Mouse (Mus musculus) hindbrain, embryonic 14.5 days (tissue): ENCODE measurements around the gene Sema3a. TPM values are rescaled to one million over a fixed set of nuclear protein-coding genes. Genes with fewer than 3 reads are reported as not detected.

Experiments used
- ATAC-seq: fragments of 200-750 bp; cut with Nextera tagmentation; 2 replicates; pipeline ENCODE4 v1.8.0; 2017; ENCODE audit warnings: moderate number of reproducible peaks, mild to moderate bottlenecking, moderate TSS enrichment, moderate library complexity; ENCODE audit not compliant: low FRiP score
- DNase-seq: peaks from one replicate; pipeline ENCODE4 v3.0.0-alpha.2; 2015; ENCODE audit warnings: low spot score
- H3K27ac ChIP-seq: fragments of 300-500 bp; sonication (generic); 2 replicates; pipeline ENCODE4 v1.5.1; 2014; ENCODE audit warnings: mild to moderate bottlenecking, moderate library complexity
- H3K27me3 ChIP-seq: fragments of 300-500 bp; sonication (generic); 2 replicates; pipeline ENCODE4 v1.6.1; 2014; ENCODE audit warnings: mild to moderate bottlenecking, low read length, mixed read lengths; ENCODE audit not compliant: control insufficient read depth, insufficient read depth
- H3K36me3 ChIP-seq: fragments of 300-500 bp; sonication (generic); replicated peaks from 2 replicates; pipeline ENCODE4 v1.6.1; 2014; ENCODE audit not compliant: control insufficient read depth, insufficient read depth
- H3K4me1 ChIP-seq: fragments of 300-500 bp; sonication (generic); replicated peaks from 2 replicates; pipeline ENCODE4 v1.6.1; 2014; ENCODE audit warnings: antibody characterized with exemption, low read length, mixed read lengths; ENCODE audit not compliant: control insufficient read depth, insufficient read depth
- H3K4me2 ChIP-seq: fragments of 300-500 bp; sonication (generic); replicated peaks from 2 replicates; pipeline ENCODE4 v1.6.1; 2014; ENCODE audit warnings: mild to moderate bottlenecking, moderate library complexity
- H3K4me3 ChIP-seq: fragments of 300-500 bp; sonication (generic); replicated peaks from 2 replicates; pipeline ENCODE4 v1.5.1; 2014; ENCODE audit warnings: mild to moderate bottlenecking, low read length
- H3K9ac ChIP-seq: fragments of 300-500 bp; sonication (generic); 2 replicates; pipeline ENCODE4 v1.6.1; 2014
- H3K9me3 ChIP-seq: fragments of 300-500 bp; sonication (generic); 2 replicates; pipeline ENCODE4 v1.6.1; 2016; ENCODE audit warnings: low read length; ENCODE audit not compliant: control insufficient read depth
- WGBS: fragments of 180-500 bp; shearing (Covaris S2); extraction: QIAGEN DNeasy Blood & Tissue Kit; methylation state at CpG from one replicate; pipeline ENCODE4 v1.1.7; 2014; 5-methylcytosine and 5-hydroxymethylcytosine counted together
- polyA plus RNA-seq: library from polyadenylated mRNA; unstranded; fragments of >200 nt; fragmentation: Nextera tagmentation; extraction: Ambion mirVana; gene quantifications from 2 replicates; pipeline ENCODE4 v1.2.1, GENCODE M21; 2014

The Sema3a gene
- polyA plus RNA-seq, 1 experiment from 2014 or later = 31.1 TPM

GRCm38 (mm10) chr5:13386603-13387002 is 261.4 kb downstream of the Sema3a start:
- Histone ChIP-seq H3K27ac (no peak overlapping the region), H3K27me3 (no peaks in the 10 kb centered on the region), H3K9ac (no peak overlapping the region), H3K9me3 (no peaks in the 10 kb centered on the region), H3K4me1 (no peaks in the 10 kb centered on the region), H3K36me3 (no peaks in the 10 kb centered on the region), H3K4me3 (no peak overlapping the region), H3K4me2 (no peak overlapping the region)
- DNase-seq (no peak), ATAC-seq (no peak)
- 94% methylated on average over 3 of the region's 3 CpGs for WGBS

GRCm38 (mm10) chr5:13387679-13388078 is 262.5 kb downstream of the Sema3a start:
- H3K36me3 ChIP-seq = no peaks in the 10 kb centered on the region
- no peak overlapping the region for H3K9ac ChIP-seq
- no peak overlapping the region for H3K4me3 ChIP-seq
- no peak overlapping the region for H3K27ac ChIP-seq
- 82% methylated on average over 3 of the region's 3 CpGs for WGBS
- no peaks in the 10 kb centered on the region for H3K4me1 ChIP-seq
- no peak overlapping the region for H3K4me2 ChIP-seq
- no peaks in the 10 kb centered on the region for H3K27me3 ChIP-seq
- ATAC-seq (no peak), DNase-seq (no peak)
- no peaks in the 10 kb centered on the region for H3K9me3 ChIP-seq

GRCm38 (mm10) chr5:13389995-13390394 is 264.8 kb downstream of the Sema3a start:
- no peak for ATAC-seq
- Histone ChIP-seq H3K27me3 (no peaks in the 10 kb centered on the region), H3K9ac (no peak overlapping the region), H3K36me3 (no peaks in the 10 kb centered on the region), H3K4me2 (no peak overlapping the region), H3K27ac (no peak overlapping the region), H3K4me1 (no peaks in the 10 kb centered on the region), H3K4me3 (no peak overlapping the region), H3K9me3 (no peaks in the 10 kb centered on the region)
- 87% methylated on average over 3 of the region's 3 CpGs for WGBS
- no peak for DNase-seq

- 24% methylated on average over 1 of the region's 1 CpGs for WGBS
Observed at GRCm38 (mm10) chr5:13405432-13405831, 280.2 kb downstream of the Sema3a start.

GRCm38 (mm10) chr5:13406131-13406530 is 280.9 kb downstream of the Sema3a start:
- no peaks in the 10 kb centered on the region for H3K36me3 ChIP-seq
- no peaks in the 10 kb centered on the region for H3K9me3 ChIP-seq
- no peaks in the 10 kb centered on the region for H3K4me1 ChIP-seq
- no peak overlapping the region for H3K4me2 ChIP-seq
- no peak overlapping the region for H3K9ac ChIP-seq
- no peak overlapping the region for H3K27ac ChIP-seq
- 93% methylated on average over 2 of the region's 2 CpGs for WGBS
- H3K4me3 ChIP-seq = no peak overlapping the region
- DNase-seq = no peak
- ATAC-seq = no peak
- peaks cover 3% of the 10 kb centered on the region; the same call in 1 of the 2 replicates for H3K27me3 ChIP-seq

More at GRCm38 (mm10) chr5:13405432-13405831, 280.2 kb downstream of the Sema3a start:
- Histone ChIP-seq H3K27me3 (peaks cover 3% of the 10 kb centered on the region; the same call in 1 of the 2 replicates), H3K4me2 (no peak overlapping the region), H3K27ac (no peak overlapping the region), H3K9me3 (no peaks in the 10 kb centered on the region), H3K36me3 (no peaks in the 10 kb centered on the region), H3K4me3 (no peak overlapping the region), H3K9ac (no peak overlapping the region), H3K4me1 (no peaks in the 10 kb centered on the region)
- ATAC-seq (no peak), DNase-seq (peak; percentile 61)

GRCm38 (mm10) chr5:13411920-13412319 is 286.7 kb downstream of the Sema3a start:
- ATAC-seq (no peak), DNase-seq (no peak)
- Histone ChIP-seq H3K36me3 (no peaks in the 10 kb centered on the region), H3K4me3 (no peak overlapping the region), H3K9ac (no peak overlapping the region), H3K27ac (no peak overlapping the region), H3K4me1 (no peaks in the 10 kb centered on the region), H3K4me2 (no peak overlapping the region), H3K9me3 (no peaks in the 10 kb centered on the region), H3K27me3 (peaks cover 3% of the 10 kb centered on the region; the same call in 1 of the 2 replicates)
- WGBS = 74% methylated on average over 2 of the region's 2 CpGs

- Histone ChIP-seq H3K27ac (no peak overlapping the region), H3K9ac (no peak overlapping the region), H3K4me3 (no peak overlapping the region), H3K4me1 (no peaks in the 10 kb centered on the region), H3K9me3 (no peaks in the 10 kb centered on the region), H3K27me3 (no peaks in the 10 kb centered on the region), H3K36me3 (no peaks in the 10 kb centered on the region), H3K4me2 (no peak overlapping the region)
- DNase-seq (no peak), ATAC-seq (no peak)
- 31% methylated on average over 2 of the region's 2 CpGs for WGBS
Observed at GRCm38 (mm10) chr5:13413915-13414525, 288.8 kb downstream of the Sema3a start.

DNA sequence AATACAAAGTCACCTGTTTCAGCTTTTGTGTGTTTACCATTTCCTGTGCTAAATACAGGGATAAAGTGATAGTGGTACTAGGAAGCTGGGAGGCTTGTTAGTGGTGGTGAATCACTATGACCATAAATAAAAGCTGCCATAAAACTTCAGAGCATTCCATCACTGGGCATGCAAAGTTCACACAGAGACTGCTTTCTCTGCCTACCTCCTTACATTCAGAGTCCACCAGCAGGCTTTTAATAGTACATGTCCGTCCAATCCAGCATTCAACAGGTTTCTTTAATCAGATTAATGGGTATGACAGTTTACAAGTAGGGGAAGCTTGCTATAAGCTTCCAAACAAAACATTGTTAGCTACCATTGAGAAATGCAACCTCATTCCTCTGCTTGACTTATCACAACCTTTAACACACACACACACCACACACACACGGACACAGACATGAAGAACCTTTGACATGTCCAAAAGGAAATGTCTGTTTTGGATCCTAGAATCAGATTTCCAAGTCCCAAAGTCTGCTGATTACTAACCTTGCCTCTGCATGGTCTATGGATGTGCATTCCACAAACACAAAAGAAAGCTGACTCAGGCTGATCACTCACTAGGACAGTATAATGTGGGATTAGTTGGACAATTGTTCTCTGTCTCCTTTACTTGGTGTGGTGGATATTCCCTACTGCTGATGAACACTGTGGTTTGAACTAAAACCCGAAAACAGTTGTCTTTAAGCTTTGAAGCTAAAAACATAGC is 291.9 kb downstream of the Sema3a start:
- Histone ChIP-seq H3K36me3 (no peaks in the 10 kb centered on the region), H3K9me3 (no peaks in the 10 kb centered on the region), H3K27me3 (no peaks in the 10 kb centered on the region), H3K27ac (no peak overlapping the region), H3K9ac (no peak overlapping the region), H3K4me3 (no peak overlapping the region), H3K4me1 (no peaks in the 10 kb centered on the region), H3K4me2 (no peak overlapping the region)
- ATAC-seq (no peak), DNase-seq (no peak)
- 66% methylated on average over 3 of the region's 3 CpGs for WGBS

GRCm38 (mm10) chr5:13421276-13421925 is 296.2 kb downstream of the Sema3a start:
- no peak for DNase-seq
- H3K9ac ChIP-seq = no peak overlapping the region
- no peak overlapping the region for H3K4me2 ChIP-seq
- H3K27me3 ChIP-seq = no peaks in the 10 kb centered on the region
- H3K4me1 ChIP-seq = no peaks in the 10 kb centered on the region
- H3K27ac ChIP-seq = 0 out of 2 replicates have a peak overlapping the region, but pooled peaks have one; percentile 32
- H3K9me3 ChIP-seq = no peaks in the 10 kb centered on the region
- 55% methylated on average over 5 of the region's 5 CpGs for WGBS
- H3K36me3 ChIP-seq = no peaks in the 10 kb centered on the region
- no peak overlapping the region for H3K4me3 ChIP-seq
- ATAC-seq = no peak
